Mouse (Mus musculus): Measurements from ENCODE around the gene Sstr3.

GRCm38 (mm10) chr15:78554545-78555313, 10.2 kb upstream of the Sstr3 start:
- TF ChIP-seq CTCF (IDR thresholded peaks at IDR 0.05; ENCODE audit: low read depth) = no peak
- TF ChIP-seq EP300 (IDR thresholded peaks at IDR 0.05; ENCODE audit: low read depth) = no peak

Measured in liver, postnatal 0 days (tissue).